Mouse (Mus musculus) heart, embryonic 13.5 days (tissue): ENCODE measurements around the gene Prn. TPM values are rescaled to one million over a fixed set of nuclear protein-coding genes. Genes with fewer than 3 reads are reported as not detected.

Source experiments
- ATAC-seq: fragments of 200-750 bp; cut with Nextera tagmentation; 2 replicates; pipeline ENCODE4 v1.8.0; 2017; ENCODE audit warnings: moderate TSS enrichment; ENCODE audit not compliant: insufficient number of reproducible peaks, low FRiP score, low TSS enrichment; ENCODE audit errors: extremely low read depth
- H3K27ac ChIP-seq: fragments of 300-500 bp; sonication (generic); replicated peaks from 2 replicates; pipeline ENCODE4 v1.5.1; 2015; ENCODE audit warnings: moderate library complexity, mild to moderate bottlenecking, inconsistent platforms
- H3K27me3 ChIP-seq: fragments of 300-500 bp; sonication (generic); replicated peaks from 2 replicates; pipeline ENCODE4 v1.6.1; 2015; ENCODE audit warnings: mild to moderate bottlenecking, inconsistent platforms
- H3K36me3 ChIP-seq: fragments of 300-500 bp; sonication (generic); 2 replicates; pipeline ENCODE4 v1.6.1; 2015; ENCODE audit warnings: mild to moderate bottlenecking, inconsistent platforms
- H3K4me1 ChIP-seq: fragments of 300-500 bp; sonication (generic); 2 replicates; pipeline ENCODE4 v1.6.1; 2015; ENCODE audit warnings: inconsistent platforms
- H3K4me2 ChIP-seq: fragments of 300-500 bp; sonication (generic); 2 replicates; pipeline ENCODE4 v1.6.1; 2015; ENCODE audit warnings: inconsistent platforms, mild to moderate bottlenecking, moderate library complexity
- H3K4me3 ChIP-seq: fragments of 300-500 bp; sonication (generic); 2 replicates; pipeline ENCODE4 v1.5.1; 2015; ENCODE audit warnings: moderate library complexity, mild to moderate bottlenecking, inconsistent platforms
- H3K9ac ChIP-seq: fragments of 300-500 bp; sonication (generic); 2 replicates; pipeline ENCODE4 v1.6.1; 2015; ENCODE audit warnings: inconsistent platforms, mild to moderate bottlenecking, moderate library complexity
- H3K9me3 ChIP-seq: fragments of 300-500 bp; sonication (generic); 2 replicates; pipeline ENCODE4 v1.6.1; 2016; ENCODE audit warnings: inconsistent platforms
- WGBS: fragments of 180-500 bp; shearing (Covaris S2); methylation state at CpG from one replicate; pipeline ENCODE4 v1.1.7; 2015; ENCODE audit warnings: mixed read lengths; 5-methylcytosine and 5-hydroxymethylcytosine counted together
- polyA plus RNA-seq: library from polyadenylated mRNA; unstranded; fragments of >200 nt; fragmentation: Nextera tagmentation; extraction: Ambion mirVana; gene quantifications from 2 replicates; pipeline ENCODE4 v1.2.1, GENCODE M21; 2015

Gene Prn
- polyA plus RNA-seq = not detected in 2 replicates

DNA sequence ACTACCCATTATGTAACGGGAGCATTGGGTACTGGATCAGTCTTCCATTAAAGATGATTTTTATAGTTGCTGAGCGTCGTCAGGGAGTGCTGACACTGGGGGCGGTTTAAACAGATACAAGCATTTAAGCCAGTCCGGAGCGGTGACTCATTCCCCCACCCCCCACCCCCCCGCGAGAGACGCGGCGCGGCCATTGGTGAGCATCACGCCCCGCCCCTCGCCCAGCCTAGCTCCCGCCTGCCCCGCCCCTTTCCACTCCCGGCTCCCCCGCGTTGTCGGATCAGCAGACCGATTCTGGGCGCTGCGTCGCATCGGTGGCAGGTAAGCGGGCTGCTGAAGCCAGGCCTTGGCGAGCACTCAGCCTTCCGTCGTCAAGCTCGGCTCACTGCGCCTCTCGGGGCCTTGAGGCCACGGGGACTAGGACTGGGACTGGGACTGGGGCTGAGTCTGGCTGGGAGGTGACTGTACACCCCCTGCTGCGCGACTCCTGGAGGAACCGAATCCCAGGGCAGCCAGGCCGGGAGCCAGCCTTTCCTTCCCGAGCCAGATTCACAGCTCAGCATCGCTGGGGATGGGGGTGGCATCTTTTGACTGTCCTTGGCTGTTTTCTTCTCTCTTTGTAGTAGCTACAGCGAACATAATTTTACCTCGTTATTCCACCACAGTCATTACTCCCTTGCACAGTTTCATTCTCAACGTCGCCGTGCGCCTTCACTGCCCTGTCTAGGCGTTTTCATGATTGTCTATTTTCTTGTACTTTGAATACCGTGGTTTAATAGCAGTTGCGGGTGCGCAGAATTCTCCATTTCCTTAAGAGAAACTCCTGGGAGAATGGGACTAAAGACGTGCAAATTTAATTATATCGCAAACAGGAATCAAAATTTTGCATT is at the start of gene Prn, which contains the start of gene Prnp:
Gene Prn (plus strand): TSS at position 275 of the 890 bp plus-strand sequence.
Gene Prnp (plus strand): TSS at position 246 of the 890 bp plus-strand sequence.
- Histone ChIP-seq H3K4me3 (peak within 1 kb of the TSS; percentile 83), H3K36me3 (peaks cover 18% of the 10 kb centered on the region), H3K9me3 (no peaks in the 10 kb centered on the region), H3K4me2 (peak within 1 kb of the TSS; percentile 83), H3K27ac (peak within 1 kb of the TSS; percentile 90), H3K9ac (peak within 1 kb of the TSS; percentile 92), H3K27me3 (no peaks in the 10 kb centered on the region), H3K4me1 (peaks cover 47% of the 10 kb centered on the region)
- WGBS = 5% methylated on average over 52 of the region's 52 CpGs
- peak; percentile 90 for ATAC-seq

DNA sequence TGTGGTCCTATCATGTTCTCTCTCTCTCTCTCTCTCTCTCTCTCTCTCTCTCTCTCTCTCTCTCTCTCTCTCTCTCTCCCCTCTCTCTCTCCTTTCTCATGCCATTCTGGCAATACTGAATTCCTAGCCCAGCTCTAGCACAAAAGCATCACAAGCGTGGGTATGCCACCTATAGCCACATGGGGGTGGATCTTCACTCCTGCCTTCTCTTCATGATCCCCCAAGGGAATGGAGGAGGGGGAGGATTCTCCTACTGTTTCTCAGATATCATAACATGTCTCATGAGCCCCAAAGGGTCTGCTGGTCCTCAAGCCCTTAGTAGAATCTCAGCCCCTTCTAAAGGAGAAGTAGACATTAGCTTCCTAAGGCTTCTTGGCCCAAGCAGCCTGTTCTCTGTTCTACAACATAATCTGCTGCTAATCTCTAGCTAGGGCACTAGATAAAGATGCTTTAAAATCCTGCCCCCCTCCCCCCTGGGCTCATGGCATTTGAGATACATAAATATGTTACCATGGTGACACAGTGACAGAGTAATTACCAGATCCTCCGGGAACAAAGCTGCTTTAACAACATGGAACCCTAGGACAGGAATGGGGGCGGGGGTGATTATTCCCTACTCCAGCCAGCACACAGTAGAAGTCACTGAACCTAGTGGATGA is 47.0 kb upstream of the Prn start:
- Histone ChIP-seq H3K4me2 (no peak overlapping the region), H3K27me3 (no peaks in the 10 kb centered on the region), H3K4me3 (no peak overlapping the region), H3K36me3 (no peaks in the 10 kb centered on the region), H3K4me1 (0 out of 2 replicates have a peak, but pooled peaks cover 3% of the 10 kb centered on the region), H3K9me3 (no peaks in the 10 kb centered on the region), H3K9ac (no peak overlapping the region), H3K27ac (no peak overlapping the region)
- 60% methylated on average over 3 of the region's 3 CpGs for WGBS
- no peak for ATAC-seq

DNA sequence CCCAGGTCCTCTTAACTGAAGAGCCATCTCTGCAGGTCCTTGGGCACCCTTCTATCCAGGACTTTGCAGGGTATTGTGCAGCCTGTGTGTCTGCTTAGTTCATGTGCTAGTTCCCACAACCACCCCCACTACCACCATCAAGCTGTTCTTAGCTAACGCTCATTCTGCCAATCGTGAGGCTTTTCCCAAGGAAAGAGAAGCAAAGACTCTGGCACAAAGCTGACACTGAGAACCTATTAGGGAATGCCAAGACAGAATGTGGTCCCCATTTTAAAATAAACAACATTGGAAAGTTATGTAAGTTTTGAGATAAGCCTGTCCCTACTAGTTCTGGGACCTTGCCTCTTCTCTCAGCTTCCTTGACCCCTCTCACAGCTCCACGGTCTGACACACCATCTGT is 46.3 kb upstream of the Prn start:
- H3K9ac ChIP-seq = no peak overlapping the region
- no peaks in the 10 kb centered on the region for H3K36me3 ChIP-seq
- no peaks in the 10 kb centered on the region for H3K27me3 ChIP-seq
- no peak overlapping the region for H3K4me2 ChIP-seq
- no peak overlapping the region for H3K4me3 ChIP-seq
- no peak for ATAC-seq
- no peak overlapping the region for H3K27ac ChIP-seq
- H3K9me3 ChIP-seq = no peaks in the 10 kb centered on the region
- H3K4me1 ChIP-seq = no peaks in the 10 kb centered on the region
- WGBS = 59% methylated on average over 3 of the region's 3 CpGs

DNA sequence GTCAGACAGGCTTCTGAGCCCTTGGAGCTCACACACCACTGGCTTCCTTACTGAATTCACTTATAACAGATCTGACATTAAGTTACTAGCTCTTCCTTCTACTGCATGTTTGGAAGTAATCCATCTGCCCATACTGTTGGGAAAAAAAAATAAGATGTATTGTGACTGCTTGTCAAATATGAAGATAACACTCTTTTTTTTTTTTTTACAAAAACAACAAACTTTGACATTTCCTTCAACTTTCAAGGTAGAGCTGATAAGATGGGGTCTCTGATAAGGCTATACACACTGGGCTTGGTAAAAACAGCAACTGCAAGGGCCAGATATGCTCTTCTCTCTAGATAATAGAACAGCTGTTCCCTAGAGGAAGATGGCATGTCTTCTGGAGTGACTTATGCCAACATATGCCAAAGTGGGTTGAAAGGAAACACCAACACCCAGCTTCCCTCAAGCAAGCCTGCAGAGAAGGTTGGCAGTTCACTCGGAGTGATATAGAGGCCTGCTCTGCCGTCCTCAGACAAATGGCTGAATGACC is 45.4 kb upstream of the Prn start:
- no peak overlapping the region for H3K4me3 ChIP-seq
- WGBS = 67% methylated on average over 2 of the region's 2 CpGs
- H3K36me3 ChIP-seq = no peaks in the 10 kb centered on the region
- no peak overlapping the region for H3K9ac ChIP-seq
- no peaks in the 10 kb centered on the region for H3K27me3 ChIP-seq
- H3K27ac ChIP-seq = no peak overlapping the region
- no peak overlapping the region for H3K4me2 ChIP-seq
- ATAC-seq = no peak
- no peaks in the 10 kb centered on the region for H3K9me3 ChIP-seq
- H3K4me1 ChIP-seq = no peaks in the 10 kb centered on the region

DNA sequence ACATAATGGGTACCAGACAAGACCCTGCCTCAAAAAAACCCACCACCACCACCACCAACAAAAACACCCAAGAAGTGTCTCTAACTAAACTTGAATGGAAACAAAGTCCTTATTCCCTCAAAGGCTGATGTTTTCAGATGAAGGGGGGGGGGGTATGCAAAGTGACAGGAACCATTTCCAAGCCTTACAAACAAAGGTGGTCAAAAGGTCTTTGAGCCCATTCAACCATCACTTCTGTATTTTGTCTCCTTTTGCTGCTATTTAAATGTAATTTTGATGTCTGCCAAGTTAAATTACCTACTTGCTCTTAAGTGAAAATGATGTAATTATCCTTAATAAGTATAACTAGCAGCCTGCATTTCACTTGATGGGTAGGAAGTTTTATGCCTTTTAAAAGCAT is 43.1 kb upstream of the Prn start:
- Histone ChIP-seq H3K4me3 (no peak overlapping the region), H3K9me3 (no peaks in the 10 kb centered on the region), H3K27ac (no peak overlapping the region), H3K27me3 (no peaks in the 10 kb centered on the region), H3K4me2 (no peak overlapping the region), H3K4me1 (no peaks in the 10 kb centered on the region), H3K9ac (no peak overlapping the region), H3K36me3 (no peaks in the 10 kb centered on the region)
- ATAC-seq = no peak

DNA sequence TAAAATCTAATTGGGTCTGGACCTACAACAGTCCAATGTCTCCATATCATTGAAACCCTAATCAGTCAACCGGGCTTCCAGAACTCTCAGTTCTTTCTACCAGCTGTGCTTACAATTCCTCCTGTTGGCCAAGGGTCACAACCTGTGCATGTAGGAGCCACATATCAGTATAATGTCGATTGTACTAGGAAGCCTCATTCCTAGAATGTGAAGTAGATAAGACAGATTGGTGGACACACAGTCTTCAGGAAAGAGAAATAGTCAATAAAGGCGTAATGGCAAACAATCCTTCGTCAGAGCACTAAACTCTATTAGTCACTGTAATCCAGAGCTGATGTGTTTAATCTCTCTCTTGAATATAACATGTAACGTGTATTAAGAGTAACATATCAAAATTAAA is 40.8 kb upstream of the Prn start:
- WGBS = 73% methylated on average over 5 of the region's 5 CpGs
- no peak overlapping the region for H3K27ac ChIP-seq
- H3K4me3 ChIP-seq = no peak overlapping the region
- no peaks in the 10 kb centered on the region for H3K4me1 ChIP-seq
- H3K9me3 ChIP-seq = no peaks in the 10 kb centered on the region
- H3K27me3 ChIP-seq = no peaks in the 10 kb centered on the region
- H3K36me3 ChIP-seq = no peaks in the 10 kb centered on the region
- no peak for ATAC-seq
- H3K4me2 ChIP-seq = no peak overlapping the region
- H3K9ac ChIP-seq = no peak overlapping the region

DNA sequence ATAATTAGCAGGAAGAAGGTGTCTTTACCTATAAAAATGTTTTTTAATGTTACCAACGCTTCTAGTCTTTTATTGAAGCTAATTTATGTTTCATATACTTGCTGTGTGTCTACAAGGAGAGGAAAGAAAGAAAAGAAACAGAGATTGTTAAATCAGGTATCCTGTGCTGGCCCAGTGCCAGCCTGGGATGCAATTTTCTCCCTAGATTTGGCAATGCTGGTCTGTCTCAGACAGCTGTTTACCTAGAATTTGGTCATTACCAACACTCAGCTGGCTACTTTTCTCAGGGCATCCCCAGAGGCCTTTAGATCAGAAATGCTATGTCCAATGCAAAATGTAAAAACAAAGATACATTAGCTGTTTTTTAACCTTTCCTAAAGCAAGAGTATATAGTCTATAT is 36.4 kb upstream of the Prn start:
- ATAC-seq = no peak
- no peak overlapping the region for H3K27ac ChIP-seq
- no peaks in the 10 kb centered on the region for H3K9me3 ChIP-seq
- H3K36me3 ChIP-seq = no peaks in the 10 kb centered on the region
- H3K9ac ChIP-seq = no peak overlapping the region
- no peaks in the 10 kb centered on the region for H3K4me1 ChIP-seq
- no peak overlapping the region for H3K4me2 ChIP-seq
- 70% methylated on average over 1 of the region's 1 CpGs for WGBS
- H3K4me3 ChIP-seq = no peak overlapping the region
- H3K27me3 ChIP-seq = no peaks in the 10 kb centered on the region

DNA sequence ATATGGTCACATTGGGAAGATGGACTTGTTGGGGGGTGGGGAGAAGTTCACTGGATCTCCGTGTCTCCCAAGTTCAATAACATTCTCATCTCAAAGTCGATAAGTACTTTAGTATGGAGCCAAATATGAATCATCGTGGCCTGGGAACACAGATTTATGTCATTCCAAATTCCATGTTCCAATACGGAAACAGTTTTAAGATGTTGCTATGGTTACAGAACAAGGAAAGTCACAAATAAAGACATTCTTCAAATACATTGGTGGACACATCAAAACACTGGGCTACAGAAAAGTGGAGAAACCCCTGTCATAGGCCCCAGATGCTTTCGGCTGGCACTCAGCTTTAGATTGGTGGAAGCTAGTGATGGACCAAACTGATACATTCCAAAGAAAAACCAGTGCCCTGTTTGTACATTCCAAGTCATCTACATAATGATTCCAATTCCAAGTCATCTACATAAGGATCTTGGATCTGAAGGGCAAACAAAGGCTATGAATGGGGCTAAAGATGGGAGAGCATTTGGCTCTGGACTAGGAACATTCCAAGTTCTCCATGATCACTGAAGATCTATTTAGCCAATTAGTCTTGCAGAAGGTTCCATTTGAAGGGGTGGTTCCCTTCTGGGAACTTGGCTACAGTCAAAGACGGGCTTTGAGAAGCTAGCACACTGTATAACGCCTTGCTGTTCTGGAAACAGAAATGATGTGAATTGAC is 33.0 kb upstream of the Prn start:
- no peak overlapping the region for H3K9ac ChIP-seq
- H3K27ac ChIP-seq = no peak overlapping the region
- H3K36me3 ChIP-seq = no peaks in the 10 kb centered on the region
- no peak overlapping the region for H3K4me2 ChIP-seq
- no peaks in the 10 kb centered on the region for H3K9me3 ChIP-seq
- no peak for ATAC-seq
- no peaks in the 10 kb centered on the region for H3K27me3 ChIP-seq
- no peaks in the 10 kb centered on the region for H3K4me1 ChIP-seq
- H3K4me3 ChIP-seq = no peak overlapping the region
- 83% methylated on average over 7 of the region's 7 CpGs for WGBS

DNA sequence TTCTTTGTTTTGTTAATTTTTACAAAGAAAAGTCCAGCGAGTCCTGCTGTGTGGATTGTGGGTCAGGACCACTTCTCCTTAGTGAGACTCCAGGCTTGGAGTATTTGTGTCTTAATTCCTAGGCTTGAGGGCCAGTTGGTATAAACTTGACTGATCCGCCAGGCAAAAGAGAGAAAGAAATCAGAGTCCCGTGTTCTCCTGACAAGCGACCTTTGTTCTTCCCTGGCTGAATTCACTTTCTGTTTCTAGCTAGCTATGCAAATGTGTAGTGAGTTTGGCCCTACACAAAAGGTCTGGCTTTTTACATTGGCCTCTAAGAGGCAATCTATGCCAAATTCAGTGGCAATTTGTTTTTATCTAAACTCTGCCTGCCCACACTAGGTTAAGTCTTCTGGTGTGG is 28.0 kb upstream of the Prn start:
- Histone ChIP-seq H3K4me1 (peaks cover 11% of the 10 kb centered on the region; the same call in 1 of the 2 replicates), H3K27ac (no peak overlapping the region), H3K9me3 (no peaks in the 10 kb centered on the region), H3K27me3 (no peaks in the 10 kb centered on the region), H3K4me2 (no peak overlapping the region), H3K4me3 (no peak overlapping the region), H3K36me3 (no peaks in the 10 kb centered on the region), H3K9ac (no peak overlapping the region)
- 65% methylated on average over 4 of the region's 4 CpGs for WGBS
- no peak for ATAC-seq

DNA sequence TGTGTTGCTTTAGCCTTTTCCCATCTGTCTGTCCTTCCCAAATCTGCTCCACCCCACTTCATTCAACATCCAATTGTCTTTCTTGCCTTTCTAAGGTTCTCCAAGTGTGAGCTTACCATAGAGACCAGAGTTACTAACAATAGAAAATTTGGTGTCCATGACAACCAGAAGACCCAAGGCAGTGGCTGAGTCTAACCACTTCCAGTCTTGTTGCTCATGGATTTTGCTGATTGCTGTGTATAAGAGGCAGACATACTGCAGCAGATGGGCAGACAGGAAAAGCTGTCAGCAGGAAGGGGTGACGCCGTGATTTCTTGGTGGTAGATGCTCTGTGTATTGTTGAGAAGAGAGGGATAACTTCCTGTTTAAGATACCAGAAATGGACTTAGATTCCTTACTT is 26.6 kb upstream of the Prn start:
- H3K9me3 ChIP-seq = no peaks in the 10 kb centered on the region
- no peak overlapping the region for H3K9ac ChIP-seq
- no peak overlapping the region for H3K27ac ChIP-seq
- ATAC-seq = no peak
- no peaks in the 10 kb centered on the region for H3K36me3 ChIP-seq
- peaks cover 11% of the 10 kb centered on the region; the same call in 1 of the 2 replicates for H3K4me1 ChIP-seq
- no peak overlapping the region for H3K4me2 ChIP-seq
- no peak overlapping the region for H3K4me3 ChIP-seq
- WGBS = 30% methylated on average over 2 of the region's 2 CpGs
- H3K27me3 ChIP-seq = no peaks in the 10 kb centered on the region

DNA sequence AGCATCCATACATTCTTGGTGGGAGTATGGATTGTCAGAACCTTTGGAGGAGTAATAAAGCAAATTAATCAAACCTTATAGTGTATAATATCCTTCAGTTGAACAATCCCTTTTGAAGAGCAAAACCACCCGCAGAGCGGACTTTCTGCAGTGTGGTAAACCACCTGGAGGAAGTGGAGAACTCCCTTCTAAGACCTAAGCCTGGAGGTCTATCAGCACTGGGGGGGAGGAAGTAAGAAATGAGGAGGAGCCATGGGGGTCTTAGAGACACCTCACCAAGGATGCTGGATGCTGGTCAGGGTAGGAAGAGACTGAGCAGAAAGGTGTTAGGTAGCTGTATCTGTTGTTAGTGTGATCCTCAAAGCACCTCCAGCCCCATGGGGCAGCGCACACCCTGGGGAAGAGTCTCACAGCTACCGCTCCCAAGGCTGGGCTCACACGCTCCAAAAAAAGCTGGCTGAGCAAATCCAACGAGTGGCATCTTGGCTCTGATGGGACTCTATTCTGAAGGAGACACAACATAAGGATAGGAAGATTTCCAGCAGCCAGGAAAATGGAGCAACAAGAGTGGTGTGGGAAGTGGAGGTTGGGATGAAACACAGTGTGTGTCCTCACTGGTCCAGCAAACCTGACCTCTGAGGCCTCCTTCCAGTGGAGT is 23.1 kb upstream of the Prn start:
- Histone ChIP-seq H3K4me2 (no peak overlapping the region), H3K4me3 (no peak overlapping the region), H3K36me3 (no peaks in the 10 kb centered on the region), H3K27ac (no peak overlapping the region), H3K4me1 (peaks cover 31% of the 10 kb centered on the region), H3K9me3 (no peaks in the 10 kb centered on the region), H3K9ac (no peak overlapping the region), H3K27me3 (no peaks in the 10 kb centered on the region)
- 81% methylated on average over 6 of the region's 6 CpGs for WGBS
- no peak for ATAC-seq
